Mouse (Mus musculus) skeletal muscle tissue, adult 2 months (tissue): ENCODE results near the gene Dtx3.

Experiments used
- DNase-seq: peaks from one replicate; pipeline ENCODE4 v3.0.0-alpha.2; 2012; ENCODE audit warnings: low read depth, low spot score

The Dtx3 gene

DNA sequence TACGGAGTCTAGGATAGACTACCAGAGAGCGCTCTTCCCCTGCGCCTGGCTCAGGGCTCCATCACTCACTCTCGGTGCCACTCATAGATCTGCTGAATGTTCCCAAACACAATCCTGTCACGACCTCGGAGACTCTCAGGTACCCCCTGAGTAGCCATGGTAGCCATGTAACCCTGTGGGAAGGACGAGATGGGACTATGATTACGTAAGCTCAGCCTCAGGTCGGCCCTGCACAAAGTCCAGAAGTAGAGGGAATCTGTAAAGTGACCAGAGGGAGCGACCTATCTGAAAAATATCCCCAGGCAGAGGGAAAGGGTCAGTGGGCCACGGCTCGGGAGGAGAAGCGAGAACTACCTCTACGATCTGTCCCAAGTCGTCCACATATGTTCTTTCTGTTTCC, 10.0 kb downstream of the Dtx3 start:
- DNase-seq = no peak

DNA sequence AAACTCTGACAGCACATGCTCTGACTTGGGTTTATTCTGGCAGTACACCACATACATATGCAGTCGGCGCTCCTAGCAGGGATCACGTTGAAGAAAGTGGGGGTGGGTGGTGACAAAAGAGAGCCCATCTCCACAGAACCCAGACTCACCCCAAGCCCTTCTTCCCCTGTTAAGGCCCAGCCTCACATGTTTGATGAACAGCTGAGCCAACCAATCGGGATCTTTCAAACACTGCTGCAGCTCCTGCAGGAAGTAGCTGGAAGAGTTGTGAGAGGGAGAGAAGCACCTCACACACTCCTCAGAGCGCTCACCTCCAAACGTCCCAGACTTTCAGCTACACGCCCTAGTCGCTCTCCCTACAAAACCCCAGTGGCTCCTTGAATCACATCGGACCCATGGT, 10.4 kb downstream of the Dtx3 start:
- no peak for DNase-seq

GRCm38 (mm10) chr10:127183759-127184158, 11.8 kb downstream of the Dtx3 start:
- DNase-seq = no peak

DNA sequence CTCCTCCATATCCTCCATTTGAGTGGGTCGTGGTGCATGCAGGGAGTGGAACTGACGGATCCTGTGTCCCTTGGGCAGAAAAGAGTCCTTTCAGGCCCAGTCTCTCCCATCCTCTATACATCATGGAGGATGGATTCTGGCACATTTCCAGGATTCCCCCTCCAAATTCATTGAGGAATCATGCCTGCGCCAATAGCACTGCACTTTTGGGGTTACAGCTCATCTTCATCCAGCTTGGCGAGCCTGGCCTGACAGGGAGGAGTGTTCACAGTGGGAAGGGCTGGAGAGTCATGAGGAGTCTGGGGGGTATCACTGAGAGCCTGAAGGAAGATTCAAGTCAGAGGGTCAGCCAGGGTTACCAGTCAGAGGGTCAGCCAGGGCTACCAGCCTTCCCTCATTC, 12.9 kb downstream of the Dtx3 start:
- DNase-seq = no peak

DNA sequence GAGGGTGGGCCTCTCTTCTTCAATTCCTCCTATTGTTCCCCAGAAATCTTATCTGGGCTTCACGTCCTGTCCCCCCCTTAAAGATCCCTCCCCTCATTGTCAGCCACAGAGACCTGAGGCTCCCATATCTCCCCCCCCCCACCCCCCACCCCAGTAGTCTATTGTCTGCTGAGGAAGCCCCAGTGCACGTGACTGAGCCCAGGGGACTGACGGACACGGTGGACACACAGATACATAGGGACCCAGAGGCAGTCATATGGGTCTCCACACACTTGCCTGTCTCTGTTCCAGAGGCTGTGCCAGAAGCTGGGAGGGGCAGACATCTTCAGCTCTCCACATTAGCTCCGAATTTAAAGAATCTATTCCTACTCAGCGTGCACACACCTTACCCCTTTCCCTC, 14.0 kb downstream of the Dtx3 start:
- no peak for DNase-seq

- DNase-seq = no peak
Measured at GRCm38 (mm10) chr10:127180695-127181047, 14.9 kb downstream of the Dtx3 start.

DNA sequence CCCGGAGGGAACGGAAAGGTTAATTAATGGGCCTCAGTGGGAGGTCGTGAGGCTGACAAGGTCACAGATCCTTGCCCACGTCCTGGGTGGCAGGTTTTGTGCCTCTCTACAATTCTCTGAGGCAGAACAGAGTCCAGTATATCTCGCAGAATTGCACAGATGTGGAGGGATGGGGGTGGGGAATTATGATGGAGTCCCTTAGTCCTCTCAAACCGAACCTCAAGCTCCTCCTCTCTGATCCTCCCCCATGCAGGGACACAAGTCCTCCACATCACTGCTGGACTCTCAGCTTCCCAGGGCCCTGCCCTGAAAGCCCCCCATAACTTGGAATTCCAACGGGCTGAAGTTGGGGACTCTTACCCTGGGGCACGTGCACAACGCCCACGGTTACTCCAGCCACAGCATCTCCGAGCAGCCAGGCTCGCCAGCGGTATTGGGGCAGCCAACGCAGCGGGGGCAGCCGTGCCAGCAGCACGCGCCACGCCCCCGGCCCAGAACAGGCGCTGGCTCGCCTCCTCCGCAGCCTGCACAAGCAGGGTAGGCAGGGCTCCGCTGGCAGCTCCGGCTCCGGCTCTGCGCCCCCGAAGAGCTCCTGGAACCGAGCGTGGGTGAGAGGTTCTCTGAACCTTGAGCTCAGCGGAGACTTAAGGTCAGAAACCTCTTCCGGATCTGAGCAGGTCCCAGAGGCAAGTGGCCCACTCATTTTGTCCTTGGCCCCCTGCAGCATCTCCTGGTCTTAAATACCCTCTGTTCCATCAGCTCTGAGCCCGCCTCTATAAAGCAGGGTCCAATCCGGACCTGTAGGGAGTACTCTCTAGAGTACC, 15.4 kb downstream of the Dtx3 start, which contains the start of gene Slc26a10:
Gene Slc26a10 (minus strand): TSS at position 775 of the 824 bp plus-strand sequence.
- no peak for DNase-seq

- DNase-seq = no peak
Measured at GRCm38 (mm10) chr10:127178286-127179027, 17.1 kb downstream of the Dtx3 start.

DNA sequence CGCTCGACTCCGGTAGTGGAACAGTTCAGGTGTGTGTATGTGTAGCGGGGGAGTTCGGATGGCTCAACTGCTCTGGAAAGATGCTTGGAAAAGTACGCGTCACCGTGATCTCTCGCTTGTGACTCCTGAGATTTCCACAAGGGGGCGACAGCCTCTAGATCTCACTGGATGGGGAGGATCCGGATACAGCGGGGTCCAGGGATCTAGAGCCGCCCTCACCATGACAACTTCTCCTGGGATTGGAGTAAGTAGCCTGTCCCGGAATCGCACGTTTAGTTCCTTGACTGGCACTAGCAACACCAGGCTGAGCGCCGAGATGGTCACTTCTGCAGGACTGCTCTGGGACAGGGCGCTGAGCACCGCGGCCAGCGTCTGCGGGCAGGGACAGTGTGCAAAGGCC, 17.8 kb downstream of the Dtx3 start:
- peak; percentile 51 for DNase-seq

- DNase-seq = no peak
Measured at GRCm38 (mm10) chr10:127177235-127177634, 18.3 kb downstream of the Dtx3 start.

DNA sequence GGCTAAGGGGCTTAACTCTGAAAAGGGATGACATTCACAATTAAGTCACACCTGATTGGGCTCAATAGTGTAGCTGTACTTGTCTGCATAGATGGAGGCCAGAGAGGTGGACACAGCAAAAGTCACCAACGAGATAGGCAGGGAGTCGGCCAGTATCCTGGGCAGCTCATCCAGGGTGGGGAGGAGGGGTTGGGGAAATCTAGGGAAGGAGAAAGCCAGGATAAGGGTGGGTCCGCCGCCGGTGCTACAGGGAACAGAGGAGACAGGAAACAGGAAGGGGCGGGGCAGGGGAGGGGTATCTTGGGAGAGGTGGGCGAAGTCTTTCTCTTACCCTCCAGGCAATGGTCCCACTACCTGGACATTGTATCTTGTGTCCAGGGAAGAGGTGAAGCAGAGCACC, 18.8 kb downstream of the Dtx3 start:
- DNase-seq = no peak

DNA sequence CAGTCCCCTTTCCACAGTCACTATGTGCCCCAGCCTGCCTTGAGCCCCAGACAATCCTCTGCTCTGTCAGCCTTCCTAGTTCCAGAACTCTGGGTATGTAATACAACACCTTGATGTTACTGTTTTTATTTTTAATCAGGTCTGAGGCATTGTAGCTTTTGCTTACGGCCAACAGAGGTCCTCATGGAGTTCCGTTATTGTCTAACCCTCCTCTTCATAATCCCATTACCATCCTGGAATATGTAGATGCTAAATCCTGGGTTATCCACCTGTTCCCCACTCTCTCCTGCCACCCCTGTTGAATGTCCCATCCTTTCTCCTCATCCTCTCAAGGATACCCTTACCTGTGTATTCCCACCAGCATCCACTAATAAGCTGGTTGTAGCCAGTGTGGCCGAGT, 19.3 kb downstream of the Dtx3 start:
- no peak for DNase-seq

DNA sequence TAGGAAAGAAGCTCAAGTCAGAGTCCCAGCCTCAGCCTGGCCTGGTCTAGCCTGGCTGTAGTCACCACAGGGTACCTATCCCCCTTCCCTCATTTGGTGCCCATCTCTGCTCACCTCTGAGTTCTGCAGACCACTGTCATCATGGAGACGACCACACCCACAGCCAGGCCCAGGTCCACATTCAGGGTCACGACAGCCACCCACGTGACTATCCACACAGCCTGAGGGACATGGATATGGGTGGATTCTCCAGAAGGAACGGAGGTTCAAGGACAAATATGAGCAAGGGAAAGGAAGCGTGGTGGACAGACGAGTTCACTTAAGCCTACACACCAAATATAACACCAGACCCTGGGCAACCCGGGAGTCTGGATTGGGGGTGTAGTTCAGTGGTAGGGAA, 21.4 kb downstream of the Dtx3 start:
- no peak for DNase-seq

- no peak for DNase-seq
Measured at GRCm38 (mm10) chr10:127173148-127174065, 22.1 kb downstream of the Dtx3 start.

GRCm38 (mm10) chr10:127171631-127172200, 23.8 kb downstream of the Dtx3 start:
- DNase-seq = no peak

- no peak for DNase-seq
Measured at GRCm38 (mm10) chr10:127170837-127171272, 24.7 kb downstream of the Dtx3 start.

GRCm38 (mm10) chr10:127170002-127170401, 25.5 kb downstream of the Dtx3 start:
- no peak for DNase-seq

GRCm38 (mm10) chr10:127167614-127168192, 27.8 kb downstream of the Dtx3 start:
- no peak for DNase-seq

GRCm38 (mm10) chr10:127166771-127167613, 28.5 kb downstream of the Dtx3 start:
- no peak for DNase-seq

GRCm38 (mm10) chr10:127166404-127166715, 29.2 kb downstream of the Dtx3 start:
- no peak for DNase-seq
